Mouse (Mus musculus) kidney, postnatal 25 days (tissue): ENCODE results near the gene Fcrl1.
"Not testable (repeated sequence)": the region's sequence is repeated elsewhere in the genome, so short reads cannot be mapped to it uniquely, and the experiment has no call there.

Experiments used
- DNase-seq, 2 experiments: peaks; one replicate each; pipeline ENCODE4 v3.0.0; 2021; ENCODE audit warnings: mixed read lengths in 2 of 2

Fcrl1 gene

GRCm38 (mm10) chr3:87376195-87377165, at the start of gene Fcrl1:
Fcrl1 (plus strand) TSS chr3:87376387.
- no peak for DNase-seq

GRCm38 (mm10) chr3:87337899-87338298, 38.3 kb upstream of the Fcrl1 start:
- DNase-seq, result no peak

- not testable (repeated sequence) for DNase-seq
These were observed 25.2 kb upstream of the Fcrl1 start for GRCm38 (mm10) chr3:87350992-87351391.

GRCm38 (mm10) chr3:87357581-87357980, 18.6 kb upstream of the Fcrl1 start, which contains the start of gene Cd5l:
Cd5l (plus strand) TSS chr3:87357881.
- no peak for DNase-seq

GRCm38 (mm10) chr3:87359215-87359614, 17.0 kb upstream of the Fcrl1 start:
- DNase-seq, result no peak

- no peak for DNase-seq
These were observed 15.7 kb upstream of the Fcrl1 start for GRCm38 (mm10) chr3:87360466-87360865.

GRCm38 (mm10) chr3:87365691-87366090, 10.5 kb upstream of the Fcrl1 start:
- DNase-seq, result no peak

- no peak for DNase-seq
These were observed 8.7 kb upstream of the Fcrl1 start for GRCm38 (mm10) chr3:87367511-87367910.

GRCm38 (mm10) chr3:87369181-87369580, 7.0 kb upstream of the Fcrl1 start:
- no peak for DNase-seq

DNA sequence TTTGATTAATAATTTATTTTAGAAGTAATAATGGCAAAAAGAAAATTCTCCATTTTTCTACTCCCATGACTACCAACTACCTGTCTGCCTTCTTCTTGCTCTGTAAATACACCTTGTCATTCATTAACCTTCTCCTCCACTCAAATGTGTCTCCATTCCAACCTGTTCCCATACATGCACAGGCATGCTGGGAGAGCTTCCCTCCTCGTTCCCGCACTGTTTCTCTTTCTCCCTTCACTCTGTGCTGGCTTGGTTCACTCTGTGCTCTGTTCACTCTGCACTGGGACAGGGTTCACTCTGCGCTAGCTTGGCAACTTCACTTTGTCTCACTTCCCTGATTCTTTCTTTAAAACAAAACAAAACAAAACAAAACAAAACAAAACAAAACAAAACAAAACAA, 1.0 kb downstream of the Fcrl1 start:
- no peak for DNase-seq

GRCm38 (mm10) chr3:87377719-87378118, 1.5 kb downstream of the Fcrl1 start:
- DNase-seq, result no peak

- not testable (repeated sequence) for DNase-seq
These were observed 3.6 kb downstream of the Fcrl1 start for GRCm38 (mm10) chr3:87379641-87380315.

GRCm38 (mm10) chr3:87381806-87382712, 5.9 kb downstream of the Fcrl1 start:
- no peak for DNase-seq

- no peak for DNase-seq
These were observed 7.1 kb downstream of the Fcrl1 start for GRCm38 (mm10) chr3:87383308-87383707.

- DNase-seq, result no peak
These were observed 8.9 kb downstream of the Fcrl1 start for GRCm38 (mm10) chr3:87385105-87385504.

GRCm38 (mm10) chr3:87390935-87391334, 14.7 kb downstream of the Fcrl1 start:
- DNase-seq, result no peak

DNA sequence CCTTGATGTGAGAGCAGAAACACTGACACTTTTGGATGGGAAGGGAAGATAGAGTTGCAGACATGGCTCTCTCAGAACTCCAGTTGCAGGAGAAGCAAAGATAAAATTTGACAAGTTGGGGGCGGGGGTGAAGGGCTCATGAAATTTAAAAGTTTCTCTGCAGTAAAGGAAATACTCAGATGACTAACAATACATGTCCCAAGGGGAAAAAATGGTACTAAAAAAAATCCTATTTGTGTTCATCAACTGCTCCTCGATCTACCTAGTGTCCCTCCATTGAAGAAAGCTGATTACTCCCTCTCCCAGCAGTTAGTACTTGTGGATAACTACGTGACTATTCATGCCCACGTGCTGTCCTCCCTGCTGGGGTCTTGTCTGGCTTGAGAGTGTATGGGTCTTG, 22.6 kb downstream of the Fcrl1 start:
- no peak for DNase-seq

- no peak for DNase-seq
These were observed 23.7 kb downstream of the Fcrl1 start for GRCm38 (mm10) chr3:87399906-87400305.

DNA sequence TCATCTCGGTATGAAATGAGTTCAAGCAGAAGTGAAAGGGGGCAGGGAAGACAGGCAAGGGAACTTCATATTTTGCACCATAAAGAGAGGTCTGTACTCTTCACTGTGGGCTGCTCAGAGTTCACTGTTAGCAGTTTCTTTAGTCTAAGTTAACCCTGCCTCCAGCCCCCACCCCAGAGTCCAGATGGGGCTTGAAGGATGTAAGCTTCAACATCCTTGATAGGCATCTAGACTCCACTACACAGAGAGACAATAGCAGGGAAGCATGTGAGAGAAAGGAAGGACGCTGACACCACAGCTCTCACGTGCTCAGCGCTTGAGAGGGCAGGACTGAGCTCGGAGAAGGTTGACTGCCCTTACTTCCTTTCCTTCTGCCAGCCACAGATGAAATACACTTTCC, 25.1 kb downstream of the Fcrl1 start:
- no peak for DNase-seq

- DNase-seq, result no peak
These were observed 32.0 kb downstream of the Fcrl1 start for GRCm38 (mm10) chr3:87408171-87408570.

DNA sequence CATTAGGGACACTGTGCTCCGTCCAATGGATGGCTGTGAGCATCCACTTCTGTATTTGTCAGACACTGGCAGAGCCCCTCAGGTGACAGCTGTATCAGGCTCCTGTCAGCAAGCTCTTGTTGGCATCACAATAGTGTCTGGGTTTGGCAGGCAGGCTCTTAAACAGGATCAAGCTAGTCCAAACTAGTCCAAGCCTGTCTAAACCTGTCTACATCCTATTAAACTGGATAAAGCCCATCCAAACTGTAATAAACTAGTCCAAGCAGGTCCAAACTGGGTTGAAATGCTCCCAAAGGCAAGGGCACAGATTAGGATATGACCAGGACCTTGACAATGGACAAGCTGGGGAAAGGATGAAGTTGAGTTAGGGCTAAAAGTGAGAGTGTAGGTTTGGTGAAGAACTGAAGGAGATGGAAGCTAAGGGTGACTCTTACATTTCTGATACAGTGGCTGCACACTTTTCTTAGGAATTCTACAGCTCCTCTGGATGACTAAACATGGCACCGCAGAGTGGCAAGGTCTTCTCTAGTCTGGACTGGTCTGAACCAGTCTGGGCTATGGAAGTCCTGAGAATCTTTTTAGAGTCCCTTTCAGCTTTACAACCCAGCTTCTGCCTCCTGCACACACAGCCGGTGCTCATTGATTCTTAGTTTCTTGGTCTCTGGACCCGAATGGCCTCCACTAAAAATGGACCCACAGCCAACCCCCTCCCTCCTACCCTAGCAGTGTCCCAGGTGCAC, 33.2 kb downstream of the Fcrl1 start:
- DNase-seq, result no peak

DNA sequence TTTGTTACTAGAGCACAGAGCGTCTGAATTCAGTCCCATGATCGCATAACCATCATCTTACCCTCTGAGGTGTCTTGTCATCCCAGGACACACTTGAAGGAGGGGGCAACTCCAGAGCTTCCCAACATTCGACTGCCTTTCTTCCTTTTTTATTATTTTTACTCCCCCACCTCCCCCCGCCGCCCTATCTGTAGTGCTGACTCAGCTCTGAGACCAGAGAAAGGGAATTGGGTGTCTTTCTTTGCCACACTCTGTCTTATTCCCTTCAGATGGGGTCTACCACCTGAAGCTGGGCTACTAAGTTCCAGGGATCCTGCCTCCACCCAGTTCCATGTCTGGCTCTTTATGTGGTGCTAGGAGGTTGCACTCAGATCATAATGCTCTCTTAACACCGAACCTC, 34.4 kb downstream of the Fcrl1 start:
- no peak for DNase-seq
